Mouse (Mus musculus) ES-Bruce4 (cell line): ENCODE measurements around the gene Actl6a.
"Not testable (repeated sequence)": the region's sequence is repeated elsewhere in the genome, so short reads cannot be mapped to it uniquely, and the experiment has no call there.

Experiments
- CTCF ChIP-seq: IDR thresholded peaks from one replicate; pipeline ENCODE4 v1.8.1; 2011; ENCODE audit warnings: low read depth, low read length
- EP300 ChIP-seq: IDR thresholded peaks from 2 replicates; pipeline ENCODE4 v1.6.1; 2011; ENCODE audit warnings: low read depth, low read length; ENCODE audit not compliant: insufficient read depth
- POLR2A ChIP-seq: IDR thresholded peaks from one replicate; pipeline ENCODE4 v1.8.1; 2011; ENCODE audit warnings: low read length; ENCODE audit not compliant: insufficient read depth

GRCm38 (mm10) chr3:32717403-32717802, 11.3 kb downstream of the Actl6a start:
- not testable (repeated sequence) for TF ChIP-seq EP300, CTCF, POLR2A
